Mouse (Mus musculus) erythroblast, embryonic 14.5 days (primary cell): ENCODE measurements around the gene Bmpr1a.

Source experiments
- GATA1 ChIP-seq: IDR thresholded peaks from 2 replicates; pipeline ENCODE4 v1.6.1; 2012; ENCODE audit warnings: low read length, inconsistent platforms, mixed read lengths
- TAL1 ChIP-seq: IDR thresholded peaks from 3 replicates; pipeline ENCODE4 v1.6.1; 2012; ENCODE audit warnings: low read length, inconsistent platforms, mixed read lengths

DNA sequence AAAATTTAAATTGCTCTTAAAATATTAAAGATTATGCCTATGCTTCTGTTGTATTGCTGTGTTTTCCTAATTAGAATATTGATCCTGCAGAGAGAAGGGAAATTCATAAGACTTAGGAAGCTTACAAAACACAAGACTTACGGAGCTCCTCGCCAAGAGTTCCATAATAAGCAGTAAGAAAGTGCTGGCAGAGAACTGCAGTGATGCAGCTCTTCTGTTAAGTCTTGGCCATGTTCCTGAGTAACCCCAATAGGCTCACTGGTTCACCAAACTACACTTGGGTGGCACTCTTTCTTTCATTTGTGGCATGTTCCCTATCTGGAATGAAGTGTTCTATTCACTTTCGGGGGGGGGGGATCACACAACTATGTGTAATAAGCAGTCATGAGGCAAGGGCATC, 36.9 kb downstream of the Bmpr1a start:
- TF ChIP-seq GATA1 (no peak), TAL1 (no peak)
